Mouse (Mus musculus) ES-E14 (cell line): ENCODE data around the gene Hist1h3g.

Source experiments
- CHD2 ChIP-seq: IDR thresholded peaks from 2 replicates; pipeline ENCODE4 v1.6.1; 2014; ENCODE audit warnings: mild to moderate bottlenecking, low read depth, low read length, inconsistent platforms
- ZC3H11A ChIP-seq: IDR thresholded peaks from 2 replicates; pipeline ENCODE4 v1.6.1; 2012; ENCODE audit warnings: low read depth, mild to moderate bottlenecking, inconsistent platforms, low read length, borderline replicate concordance

- TF ChIP-seq ZC3H11A (no peak), CHD2 (no peak)
Measured at GRCm38 (mm10) chr13:23541497-23541896, 6.3 kb downstream of the Hist1h3g start.
